Mouse (Mus musculus) hindbrain, embryonic 13.5 days (tissue): Measurements from ENCODE around the gene Ipo7. TPM values are rescaled to one million over a fixed set of nuclear protein-coding genes. Genes with fewer than 3 reads are reported as not detected.
"Not testable (repeated sequence)": the region's sequence is repeated elsewhere in the genome, so short reads cannot be mapped to it uniquely, and the experiment has no call there.

ENCODE experiments used
- ATAC-seq: fragments of 200-750 bp; cut with Nextera tagmentation; 2 replicates; pipeline ENCODE4 v1.8.0; 2017; ENCODE audit warnings: moderate TSS enrichment; ENCODE audit not compliant: low FRiP score
- H3K27ac ChIP-seq: fragments of 300-500 bp; sonication (generic); 2 replicates; pipeline ENCODE4 v1.5.1; 2015; ENCODE audit warnings: inconsistent platforms, mild to moderate bottlenecking, moderate library complexity
- H3K27me3 ChIP-seq: fragments of 300-500 bp; sonication (generic); 2 replicates; pipeline ENCODE4 v1.6.1; 2015; ENCODE audit warnings: mild to moderate bottlenecking, inconsistent platforms
- H3K36me3 ChIP-seq: fragments of 300-500 bp; sonication (generic); 2 replicates; pipeline ENCODE4 v1.6.1; 2015; ENCODE audit warnings: mild to moderate bottlenecking, inconsistent platforms
- H3K4me1 ChIP-seq: fragments of 300-500 bp; sonication (generic); replicated peaks from 2 replicates; pipeline ENCODE4 v1.6.1; 2015; ENCODE audit warnings: inconsistent platforms
- H3K4me2 ChIP-seq: fragments of 300-500 bp; sonication (generic); 2 replicates; pipeline ENCODE4 v1.6.1; 2015; ENCODE audit warnings: inconsistent platforms, mild to moderate bottlenecking, moderate library complexity
- H3K4me3 ChIP-seq: fragments of 300-500 bp; sonication (generic); 2 replicates; pipeline ENCODE4 v1.5.1; 2015; ENCODE audit warnings: mild to moderate bottlenecking, inconsistent platforms
- H3K9ac ChIP-seq: fragments of 300-500 bp; sonication (generic); 2 replicates; pipeline ENCODE4 v1.6.1; 2015; ENCODE audit warnings: mild to moderate bottlenecking, inconsistent platforms
- H3K9me3 ChIP-seq: fragments of 300-500 bp; sonication (generic); 2 replicates; pipeline ENCODE4 v1.6.1; 2016; ENCODE audit warnings: inconsistent platforms
- WGBS: fragments of 180-500 bp; shearing (Covaris S2); methylation state at CpG from one replicate; pipeline ENCODE4 v1.1.7; 2015; 5-methylcytosine and 5-hydroxymethylcytosine counted together
- polyA plus RNA-seq: library from polyadenylated mRNA; unstranded; fragments of >200 nt; fragmentation: Nextera tagmentation; extraction: Ambion mirVana; gene quantifications from 2 replicates; pipeline ENCODE4 v1.2.1, GENCODE M21; 2015

Ipo7 gene
- polyA plus RNA-seq = 42.2 and 42.7 TPM in 2 replicates

DNA sequence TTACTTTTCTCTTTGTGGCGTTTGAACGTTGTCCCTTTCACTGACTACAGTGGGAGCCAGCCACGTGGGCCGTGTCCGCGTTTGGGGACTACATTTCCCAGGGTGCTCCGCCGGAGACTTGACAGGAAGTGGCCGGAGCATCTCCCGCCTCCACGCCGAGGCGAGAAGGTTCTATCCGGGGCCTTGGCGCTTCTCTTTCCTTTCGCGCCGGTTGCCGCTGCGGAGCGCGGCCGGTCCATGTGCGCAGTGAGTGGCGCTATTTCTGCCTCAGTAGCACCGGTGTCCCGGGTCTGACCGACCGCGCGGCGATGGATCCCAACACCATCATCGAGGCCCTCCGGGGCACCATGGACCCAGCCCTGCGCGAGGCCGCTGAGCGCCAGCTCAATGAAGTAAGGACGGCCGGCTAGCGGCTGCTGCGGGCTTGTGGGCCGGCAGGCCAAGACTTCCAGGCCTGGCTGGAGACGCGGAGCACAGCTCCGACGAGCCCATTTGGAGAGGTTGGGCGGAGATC is at the start of gene Ipo7:
TSS of gene Ipo7 (plus strand) at position 158 of the 514 bp plus-strand sequence.
- Histone ChIP-seq H3K4me3 (peak within 1 kb of the TSS; percentile 99), H3K27me3 (no peaks in the 10 kb centered on the region), H3K4me2 (peak within 1 kb of the TSS; percentile 96), H3K4me1 (peaks cover 14% of the 10 kb centered on the region), H3K9me3 (no peaks in the 10 kb centered on the region), H3K27ac (peak within 1 kb of the TSS; percentile 94), H3K36me3 (no peaks in the 10 kb centered on the region; the same call in 1 of the 2 replicates), H3K9ac (peak within 1 kb of the TSS; percentile 99)
- ATAC-seq = peak; percentile 99
- WGBS = under 1% methylated on average over 47 of the region's 48 CpGs

DNA sequence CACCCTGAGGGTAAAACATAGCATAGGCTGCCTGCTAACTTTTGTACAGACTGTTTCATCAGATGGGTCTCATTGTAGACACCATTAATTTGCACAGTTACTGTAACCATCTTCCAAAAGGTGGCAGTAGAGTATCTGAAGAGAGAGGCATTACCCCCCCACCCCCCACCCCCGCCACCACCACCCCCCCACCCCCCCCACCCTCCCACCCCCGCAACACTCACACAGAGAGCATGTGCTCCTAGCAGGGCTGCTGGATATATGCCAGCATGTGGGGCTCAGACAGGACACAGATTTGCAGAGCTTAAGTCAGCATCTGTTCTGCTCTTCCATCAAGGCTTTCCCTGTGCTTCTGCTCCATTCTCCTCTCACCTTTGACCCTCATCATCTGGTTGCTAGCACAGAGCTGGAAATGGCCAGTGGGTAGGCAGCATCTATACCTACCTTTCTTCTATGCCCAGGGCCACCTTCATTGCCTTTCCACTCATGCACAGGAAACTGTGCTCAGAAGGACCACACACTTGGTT is 49.1 kb upstream of the Ipo7 start:
- H3K36me3 ChIP-seq = peaks cover 9% of the 10 kb centered on the region
- WGBS = no CpG with 5 or more reads among the region's 2 CpGs
- H3K4me3 ChIP-seq = no peak overlapping the region
- peak overlapping the region; percentile 82 for H3K27ac ChIP-seq
- no peaks in the 10 kb centered on the region for H3K9me3 ChIP-seq
- H3K4me1 ChIP-seq = peaks cover 17% of the 10 kb centered on the region
- peak; percentile 78 for ATAC-seq
- no peak overlapping the region for H3K9ac ChIP-seq
- no peaks in the 10 kb centered on the region for H3K27me3 ChIP-seq
- no peak overlapping the region for H3K4me2 ChIP-seq

GRCm38 (mm10) chr7:109969542-109969941 is 48.5 kb upstream of the Ipo7 start:
- Histone ChIP-seq H3K4me2 (no peak overlapping the region), H3K27me3 (no peaks in the 10 kb centered on the region), H3K4me3 (no peak overlapping the region), H3K27ac (peak overlapping the region; percentile 79), H3K9ac (no peak overlapping the region), H3K36me3 (peaks cover 9% of the 10 kb centered on the region), H3K9me3 (no peaks in the 10 kb centered on the region), H3K4me1 (peaks cover 17% of the 10 kb centered on the region)
- no peak for ATAC-seq

- H3K9me3 ChIP-seq = no peaks in the 10 kb centered on the region
- ATAC-seq = no peak
- H3K36me3 ChIP-seq = peaks cover 55% of the 10 kb centered on the region
- no peak overlapping the region for H3K4me3 ChIP-seq
- H3K27ac ChIP-seq = no peak overlapping the region
- no peaks in the 10 kb centered on the region for H3K27me3 ChIP-seq
- H3K4me2 ChIP-seq = no peak overlapping the region
- WGBS = 93% methylated on average over 6 of the region's 6 CpGs
- H3K9ac ChIP-seq = no peak overlapping the region
- H3K4me1 ChIP-seq = no peaks in the 10 kb centered on the region
Measured at GRCm38 (mm10) chr7:109975966-109976715, 41.9 kb upstream of the Ipo7 start.

DNA sequence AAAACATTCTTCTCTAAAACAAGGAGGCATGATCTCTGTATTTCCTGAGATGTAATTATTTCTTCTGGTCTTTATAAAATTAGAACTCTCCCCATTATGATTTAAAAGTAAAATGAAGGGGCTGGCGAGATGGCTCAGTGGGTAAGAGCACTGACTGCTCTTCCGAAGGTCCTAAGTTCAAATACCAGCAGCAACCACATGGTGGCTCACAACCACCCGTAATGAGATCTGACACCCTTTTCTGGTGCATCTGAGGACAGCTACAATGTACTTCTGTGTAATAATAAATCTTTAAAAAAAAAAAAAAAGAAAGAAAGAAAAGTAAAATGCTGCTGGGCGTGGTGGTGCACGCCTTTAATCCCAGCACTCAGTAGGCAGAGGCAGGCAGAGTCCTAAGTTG is 40.9 kb upstream of the Ipo7 start:
- H3K9ac ChIP-seq = not testable (repeated sequence)

DNA sequence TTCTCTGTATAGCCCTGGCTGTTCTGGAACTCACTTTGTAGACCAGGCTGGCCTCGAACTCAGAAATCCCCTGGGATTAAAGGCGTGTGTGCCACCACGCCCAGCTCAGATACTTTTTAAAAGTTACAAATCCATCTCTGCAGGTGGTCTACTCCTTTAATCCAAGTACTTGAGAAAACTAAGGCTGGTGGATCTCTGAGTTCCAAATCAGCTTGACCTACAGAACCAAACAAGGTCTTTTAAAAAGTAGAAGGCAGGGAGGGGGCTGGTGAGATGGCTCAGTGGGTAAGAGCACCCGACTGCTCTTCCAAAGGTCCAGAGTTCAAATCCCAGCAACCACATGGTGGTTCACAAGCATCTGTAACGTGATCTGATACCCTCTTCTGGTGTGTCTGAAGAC is 33.5 kb upstream of the Ipo7 start:
- not testable (repeated sequence) for ATAC-seq, H3K27me3 ChIP-seq, H3K27ac ChIP-seq, H3K9me3 ChIP-seq
- WGBS = 83% methylated on average over 5 of the region's 5 CpGs
- H3K9ac ChIP-seq = peak overlapping the region; percentile 82
- H3K4me2 ChIP-seq = peak overlapping the region; percentile 64
- peak overlapping the region; percentile 64; the same call in 1 of the 2 replicates for H3K4me3 ChIP-seq
- peaks cover 25% of the 10 kb centered on the region for H3K36me3 ChIP-seq
- H3K4me1 ChIP-seq = peaks cover 21% of the 10 kb centered on the region

More for the DNA sequence above, 40.9 kb upstream of the Ipo7 start:
- not testable (repeated sequence) for H3K4me1 ChIP-seq, H3K4me3 ChIP-seq, H3K27me3 ChIP-seq, ATAC-seq, H3K4me2 ChIP-seq, H3K9me3 ChIP-seq, H3K27ac ChIP-seq
- peaks cover 64% of the 10 kb centered on the region for H3K36me3 ChIP-seq
- 75% methylated on average over 5 of the region's 5 CpGs for WGBS

DNA sequence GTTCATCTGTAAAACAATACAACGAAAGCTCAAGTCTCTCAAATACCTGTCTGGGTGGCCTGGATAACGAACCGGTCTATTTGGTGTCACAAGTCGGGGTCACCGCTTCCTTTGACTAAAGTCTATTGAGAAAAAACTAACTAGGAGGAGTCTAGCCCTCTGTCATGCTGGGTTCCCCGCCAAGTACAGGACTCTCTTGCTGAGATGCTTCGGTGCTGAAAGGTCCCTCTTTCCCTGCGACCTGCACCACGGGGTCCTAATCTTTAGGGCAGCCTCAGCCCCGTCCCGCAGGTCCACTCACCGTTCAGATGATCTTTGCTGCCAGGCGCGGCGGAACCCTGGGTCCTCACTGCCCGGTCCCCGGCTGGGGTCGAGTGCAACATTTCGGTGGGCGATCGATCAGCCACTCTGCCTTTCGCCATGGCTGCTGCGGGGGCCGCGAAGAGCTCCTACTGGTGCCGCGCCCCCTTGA is 32.4 kb upstream of the Ipo7 start:
- Histone ChIP-seq H3K27ac (peak overlapping the region; percentile 84), H3K27me3 (0 out of 2 replicates have a peak, but pooled peaks cover 6% of the 10 kb centered on the region), H3K9ac (peak overlapping the region; percentile 82), H3K4me2 (peak overlapping the region; percentile 64), H3K36me3 (peaks cover 16% of the 10 kb centered on the region), H3K9me3 (no peaks in the 10 kb centered on the region), H3K4me1 (peaks cover 21% of the 10 kb centered on the region), H3K4me3 (peak overlapping the region; percentile 64)
- ATAC-seq = peak; percentile 70
- WGBS = under 1% methylated on average over 27 of the region's 27 CpGs

- WGBS = under 1% methylated on average over 43 of the region's 43 CpGs
- peak overlapping the region; percentile 84 for H3K27ac ChIP-seq
Measured at GRCm38 (mm10) chr7:109986133-109986669, 31.9 kb upstream of the Ipo7 start.

DNA sequence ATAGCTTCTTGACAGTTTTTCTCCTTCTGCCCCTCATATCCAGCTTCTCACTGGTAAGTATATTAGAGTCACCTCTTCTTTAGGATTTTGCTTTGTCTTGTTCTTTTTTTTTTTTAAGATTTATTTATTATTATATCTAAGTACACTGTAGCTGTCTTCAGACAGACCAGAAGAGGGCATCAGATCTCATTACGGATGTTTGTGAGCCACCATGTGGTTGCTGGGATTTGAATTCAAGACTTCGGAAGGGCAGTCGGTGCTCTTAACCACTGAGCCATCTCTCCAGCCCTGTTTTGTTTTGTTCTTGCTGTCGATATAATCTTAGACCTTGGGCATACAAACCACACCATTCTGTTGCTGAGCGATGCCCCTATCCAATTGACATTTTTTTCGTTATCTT is 31.3 kb upstream of the Ipo7 start, which contains the start of gene Tmem41b:
TSS of gene Tmem41b (minus strand) at position 155 of the 400 bp plus-strand sequence.
- peak; percentile 23 for ATAC-seq
- peak within 1 kb of the TSS; percentile 64 for H3K4me2 ChIP-seq
- 39% methylated on average over 6 of the region's 6 CpGs for WGBS

More at GRCm38 (mm10) chr7:109986133-109986669, 31.9 kb upstream of the Ipo7 start:
- Histone ChIP-seq H3K4me3 (peak overlapping the region; percentile 64), H3K4me1 (peaks cover 21% of the 10 kb centered on the region), H3K9ac (peak overlapping the region; percentile 82), H3K36me3 (peaks cover 15% of the 10 kb centered on the region), H3K9me3 (no peaks in the 10 kb centered on the region), H3K4me2 (peak overlapping the region; percentile 64), H3K27me3 (0 out of 2 replicates have a peak, but pooled peaks cover 6% of the 10 kb centered on the region)
- ATAC-seq = peak; percentile 99

DNA sequence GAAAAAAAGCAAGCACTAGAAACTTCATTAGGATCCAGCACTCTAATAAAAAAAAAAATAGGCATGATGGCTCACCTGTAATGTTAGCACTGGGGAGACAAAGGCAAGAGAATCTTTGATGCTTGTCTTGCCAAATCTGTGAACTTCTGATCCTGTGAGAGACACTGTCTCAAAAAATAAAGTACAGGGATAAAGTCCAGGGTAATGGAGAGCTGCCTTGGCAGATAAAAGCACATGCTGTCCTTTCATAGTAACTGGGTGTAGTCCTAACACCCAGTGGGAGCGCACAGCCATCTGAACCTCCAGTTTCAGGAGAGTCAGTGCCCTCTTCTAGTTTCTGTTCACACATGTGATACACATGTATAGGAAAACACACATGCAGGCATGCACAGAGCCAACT is 26.8 kb upstream of the Ipo7 start:
- 97% methylated on average over 1 of the region's 1 CpGs for WGBS
- H3K4me3 ChIP-seq = no peak overlapping the region
- no peak for ATAC-seq
- no peak overlapping the region for H3K4me2 ChIP-seq
- H3K36me3 ChIP-seq = no peaks in the 10 kb centered on the region
- no peaks in the 10 kb centered on the region for H3K9me3 ChIP-seq
- no peak overlapping the region for H3K9ac ChIP-seq
- H3K4me1 ChIP-seq = 0 out of 2 replicates have a peak, but pooled peaks cover 7% of the 10 kb centered on the region
- H3K27ac ChIP-seq = no peak overlapping the region
- 0 out of 2 replicates have a peak, but pooled peaks cover 6% of the 10 kb centered on the region for H3K27me3 ChIP-seq

More for the DNA sequence above, 31.3 kb upstream of the Ipo7 start, which contains the start of gene Tmem41b:
- not testable (repeated sequence) for H3K9me3 ChIP-seq, H3K36me3 ChIP-seq, H3K27me3 ChIP-seq
- Histone ChIP-seq H3K27ac (peak within 1 kb of the TSS; percentile 84), H3K4me3 (peak within 1 kb of the TSS; percentile 64), H3K4me1 (peaks cover 21% of the 10 kb centered on the region), H3K9ac (peak within 1 kb of the TSS; percentile 82)

- H3K27me3 ChIP-seq = 0 out of 2 replicates have a peak, but pooled peaks cover 6% of the 10 kb centered on the region
- no peaks in the 10 kb centered on the region for H3K9me3 ChIP-seq
- H3K4me2 ChIP-seq = no peak overlapping the region
- H3K9ac ChIP-seq = peak overlapping the region; percentile 43; the same call in 1 of the 2 replicates
- H3K36me3 ChIP-seq = no peaks in the 10 kb centered on the region
- no peak overlapping the region for H3K4me3 ChIP-seq
- WGBS = 63% methylated on average over 2 of the region's 2 CpGs
- no peak overlapping the region for H3K27ac ChIP-seq
- ATAC-seq = no peak
- H3K4me1 ChIP-seq = 0 out of 2 replicates have a peak, but pooled peaks cover 7% of the 10 kb centered on the region
Measured at GRCm38 (mm10) chr7:109993157-109993959, 24.7 kb upstream of the Ipo7 start.
